Mouse (Mus musculus) midbrain, embryonic 10.5 days (tissue): ENCODE measurements around the gene Lta. TPM values are rescaled to one million over a fixed set of nuclear protein-coding genes. Genes with fewer than 3 reads are reported as not detected.

Source experiments
- DNase-seq: peaks from one replicate; pipeline ENCODE4 v3.0.0-alpha.2; 2017; ENCODE audit warnings: low spot score
- H3K27ac ChIP-seq: fragments of 300-500 bp; sonication (generic); replicated peaks from 2 replicates; pipeline ENCODE4 v1.5.1; 2016; ENCODE audit warnings: mild to moderate bottlenecking
- H3K27me3 ChIP-seq: fragments of 300-500 bp; sonication (generic); 2 replicates; pipeline ENCODE4 v1.6.1; 2016; ENCODE audit warnings: low read depth, mild to moderate bottlenecking; ENCODE audit not compliant: poor library complexity, severe bottlenecking
- H3K36me3 ChIP-seq: fragments of 300-500 bp; sonication (generic); 2 replicates; pipeline ENCODE4 v1.6.1; 2016; ENCODE audit warnings: mild to moderate bottlenecking, moderate library complexity
- H3K4me1 ChIP-seq: fragments of 300-500 bp; sonication (generic); 2 replicates; pipeline ENCODE4 v1.6.1; 2016
- H3K4me3 ChIP-seq: fragments of 300-500 bp; sonication (generic); 2 replicates; pipeline ENCODE4 v1.5.1; 2016; ENCODE audit warnings: mild to moderate bottlenecking, moderate library complexity
- H3K9me3 ChIP-seq: fragments of 300-500 bp; sonication (generic); replicated peaks from 2 replicates; pipeline ENCODE4 v1.6.1; 2016; ENCODE audit warnings: mild to moderate bottlenecking
- whole genome bisulfite sequencing: fragments of 180-500 bp; shearing (Covaris S2); methylation state at CpG from one replicate; pipeline ENCODE4 v1.1.7; 2016; 5-methylcytosine and 5-hydroxymethylcytosine counted together
- polyA plus RNA-seq: library from polyadenylated mRNA; unstranded; fragments of >200 nt; fragmentation: Nextera tagmentation; extraction: Ambion mirVana; gene quantifications from 2 replicates; pipeline ENCODE4 v1.2.1, GENCODE M21; 2016

The Lta gene
- polyA plus RNA-seq, 1 experiment from 2014 or later = not detected

DNA sequence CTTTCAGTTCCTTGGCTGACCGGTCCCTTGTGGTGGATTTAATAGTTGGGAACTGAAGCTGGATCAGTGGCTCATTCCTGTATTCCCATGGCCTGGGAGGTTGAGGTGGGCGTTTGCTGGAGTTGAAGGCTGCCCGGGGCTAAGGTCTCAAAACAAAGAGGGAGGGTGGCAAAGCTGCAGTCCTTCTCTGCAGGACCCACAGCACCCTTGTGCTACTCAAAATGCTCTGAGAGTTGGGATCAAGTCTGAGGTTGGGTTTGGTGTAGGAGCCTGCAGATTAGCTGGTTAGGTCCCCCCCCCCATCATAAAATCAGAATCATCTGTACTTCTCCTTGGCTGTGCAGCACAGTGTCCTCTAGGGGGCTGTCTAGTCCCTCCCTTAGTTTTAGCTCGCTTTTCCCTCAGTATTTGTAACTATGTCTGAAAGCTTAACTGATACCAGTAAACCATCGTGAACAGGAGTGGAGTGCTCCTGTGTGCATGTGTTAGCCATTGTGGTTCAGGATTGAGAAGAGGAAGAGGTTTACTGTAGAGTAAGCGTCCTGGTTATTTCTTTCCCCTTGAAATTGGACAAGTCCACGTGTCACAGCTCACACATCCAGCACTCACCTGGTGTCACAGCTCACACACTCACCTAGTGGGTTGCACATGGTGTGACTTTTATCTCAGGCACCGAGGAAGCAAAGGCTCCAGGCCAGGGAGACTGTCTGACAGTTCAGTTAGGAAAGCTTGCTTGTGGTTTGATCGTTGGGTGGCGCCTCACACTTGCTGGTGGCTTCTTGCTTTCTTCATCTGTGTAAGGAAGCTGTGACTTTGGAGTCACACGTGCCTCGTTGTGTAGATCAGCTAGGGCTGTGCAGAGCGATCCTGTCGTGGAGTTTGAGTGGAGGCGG, 40.8 kb upstream of the Lta start:
- 90% methylated on average over 15 of the region's 15 CpGs for WGBS
- peaks cover 81% of the 10 kb centered on the region for H3K36me3 ChIP-seq
- H3K4me3 ChIP-seq = peak overlapping the region; percentile 81; the same call in 1 of the 2 replicates
- no peak overlapping the region for H3K27ac ChIP-seq
- H3K27me3 ChIP-seq = no peaks in the 10 kb centered on the region
- no peaks in the 10 kb centered on the region for H3K9me3 ChIP-seq
- peaks cover 36% of the 10 kb centered on the region for H3K4me1 ChIP-seq
- DNase-seq = no peak

GRCm38 (mm10) chr17:35244999-35245398, 39.8 kb upstream of the Lta start:
- no peak overlapping the region for H3K27ac ChIP-seq
- H3K36me3 ChIP-seq = peaks cover 71% of the 10 kb centered on the region
- peaks cover 46% of the 10 kb centered on the region for H3K4me1 ChIP-seq
- WGBS = 92% methylated on average over 2 of the region's 2 CpGs
- H3K4me3 ChIP-seq = peak overlapping the region; percentile 81
- no peaks in the 10 kb centered on the region for H3K9me3 ChIP-seq
- DNase-seq = no peak
- no peaks in the 10 kb centered on the region for H3K27me3 ChIP-seq

GRCm38 (mm10) chr17:35243086-35243485, 37.9 kb upstream of the Lta start:
- Histone ChIP-seq H3K27ac (peak overlapping the region; percentile 98), H3K4me3 (peak overlapping the region; percentile 81), H3K4me1 (peaks cover 47% of the 10 kb centered on the region), H3K27me3 (no peaks in the 10 kb centered on the region), H3K9me3 (no peaks in the 10 kb centered on the region), H3K36me3 (peaks cover 52% of the 10 kb centered on the region)
- peak; percentile 59 for DNase-seq
- 20% methylated on average over 16 of the region's 16 CpGs for WGBS

- Histone ChIP-seq H3K9me3 (no peaks in the 10 kb centered on the region), H3K4me1 (peaks cover 47% of the 10 kb centered on the region), H3K27me3 (no peaks in the 10 kb centered on the region), H3K4me3 (peak overlapping the region; percentile 81), H3K27ac (peak overlapping the region; percentile 98), H3K36me3 (peaks cover 44% of the 10 kb centered on the region)
- DNase-seq = peak; percentile 66
- WGBS = under 1% methylated on average over 55 of the region's 55 CpGs
Measured at GRCm38 (mm10) chr17:35242015-35242941, 37.1 kb upstream of the Lta start.

DNA sequence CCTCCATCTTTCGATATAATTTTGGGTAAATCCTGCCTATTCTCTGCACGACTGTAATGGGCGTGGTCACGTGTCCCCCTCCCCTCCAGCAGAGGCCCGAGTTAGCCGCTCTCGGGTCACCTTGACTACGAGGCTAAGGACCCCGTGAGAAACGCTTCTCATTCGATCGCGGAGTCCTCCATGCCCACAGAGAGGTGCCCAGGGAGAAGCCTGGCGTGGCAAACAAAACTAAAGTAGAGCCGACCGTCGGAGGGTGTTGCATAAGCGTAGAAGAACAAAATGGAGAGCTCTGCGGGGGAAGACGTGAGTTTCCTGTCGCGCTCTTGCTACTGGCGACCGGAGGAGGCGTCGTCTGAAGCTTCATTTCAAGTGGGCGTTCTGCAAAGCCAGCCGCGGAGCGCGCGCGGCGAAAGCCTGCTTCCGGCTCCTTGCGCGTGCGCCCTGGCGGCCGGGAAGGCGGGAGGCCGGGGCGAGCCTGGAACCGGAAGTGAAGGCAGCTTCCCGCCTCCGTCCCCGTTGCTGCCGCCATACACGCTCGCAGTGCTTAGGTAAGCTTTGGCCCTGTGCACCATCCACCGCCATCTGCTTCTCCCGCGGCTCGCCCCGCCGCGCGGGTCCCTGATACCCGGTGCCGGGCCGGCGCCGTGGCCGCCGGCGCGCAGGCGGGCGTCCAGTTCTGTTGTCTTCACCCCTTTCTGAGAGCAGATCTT, 36.3 kb upstream of the Lta start, which contains the start of gene Ddx39b:
Ddx39b (plus strand) TSS at position 442 of the 710 bp plus-strand sequence.
- H3K9me3 ChIP-seq = no peaks in the 10 kb centered on the region
- peaks cover 36% of the 10 kb centered on the region for H3K36me3 ChIP-seq
- DNase-seq = peak; percentile 95
- under 1% methylated on average over 69 of the region's 69 CpGs for WGBS
- peaks cover 53% of the 10 kb centered on the region for H3K4me1 ChIP-seq
- H3K4me3 ChIP-seq = peak within 1 kb of the TSS; percentile 81
- H3K27ac ChIP-seq = peak within 1 kb of the TSS; percentile 98
- no peaks in the 10 kb centered on the region for H3K27me3 ChIP-seq

DNA sequence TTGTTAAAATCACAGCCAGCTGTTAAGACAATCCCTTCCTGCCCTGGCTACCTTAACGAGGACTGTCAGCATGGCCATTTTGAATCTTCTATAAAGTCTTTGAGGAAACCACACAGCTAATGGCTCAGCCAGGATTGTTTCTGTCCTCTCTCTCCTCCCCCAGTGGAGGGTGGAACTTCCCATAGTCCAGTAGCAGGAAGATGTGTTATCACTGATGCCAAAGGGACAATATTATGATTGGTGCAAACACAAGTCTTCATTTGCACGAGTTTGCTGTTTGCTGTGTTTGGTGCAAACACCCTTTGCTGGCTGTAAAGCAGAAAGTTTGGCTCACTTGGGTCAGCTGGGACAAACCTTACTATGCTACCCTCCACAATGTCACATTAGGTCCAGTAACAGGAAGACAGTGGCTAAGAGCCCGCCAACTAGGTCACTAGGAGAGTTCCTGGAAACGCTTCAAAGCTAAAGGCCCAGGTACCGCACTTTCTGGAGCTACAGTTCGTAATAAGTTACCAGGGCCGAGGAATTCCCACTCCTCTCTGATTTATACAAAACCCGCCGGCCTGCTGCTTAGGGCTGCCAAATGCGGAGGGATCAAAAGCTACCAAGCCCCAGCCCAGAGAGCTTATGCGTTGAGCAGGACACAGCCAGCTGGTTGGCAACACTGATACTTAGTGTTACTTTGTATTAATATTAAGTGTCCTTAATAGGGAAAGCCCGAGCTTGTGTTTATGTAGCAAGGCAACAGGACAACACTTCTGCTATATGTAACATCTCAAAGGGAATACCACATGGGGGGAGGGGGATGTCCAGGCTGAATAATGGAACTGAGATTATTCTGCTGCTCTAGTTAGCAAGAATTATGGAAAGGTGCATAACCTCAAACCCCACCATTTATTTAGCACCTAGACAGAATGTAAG, 35.5 kb upstream of the Lta start:
- no peaks in the 10 kb centered on the region for H3K9me3 ChIP-seq
- WGBS = 35% methylated on average over 12 of the region's 12 CpGs
- H3K36me3 ChIP-seq = peaks cover 28% of the 10 kb centered on the region
- H3K27me3 ChIP-seq = no peaks in the 10 kb centered on the region
- peak overlapping the region; percentile 98 for H3K27ac ChIP-seq
- peak overlapping the region; percentile 81 for H3K4me3 ChIP-seq
- no peak for DNase-seq
- H3K4me1 ChIP-seq = peaks cover 47% of the 10 kb centered on the region

DNA sequence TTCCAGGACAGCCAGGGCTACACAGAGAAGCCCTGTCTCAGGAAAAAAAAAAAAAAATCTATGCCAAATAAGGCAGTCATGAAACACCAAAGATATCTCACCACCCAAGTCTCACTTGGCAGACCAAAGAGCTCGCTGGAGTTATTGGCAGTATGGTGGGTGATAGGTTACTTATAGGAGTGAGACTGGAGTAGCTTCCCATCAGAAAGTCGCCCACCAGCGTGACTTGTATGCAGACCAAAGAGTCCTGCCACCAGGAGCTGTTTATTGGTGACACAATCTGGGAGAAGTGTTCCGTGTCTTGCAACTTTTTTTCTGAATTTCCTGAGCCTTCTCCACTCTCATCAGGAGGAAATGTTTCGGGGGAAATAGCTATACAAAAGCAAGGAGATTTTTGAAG, 34.5 kb upstream of the Lta start:
- H3K27ac ChIP-seq = no peak overlapping the region
- no peaks in the 10 kb centered on the region for H3K9me3 ChIP-seq
- peaks cover 18% of the 10 kb centered on the region for H3K36me3 ChIP-seq
- H3K4me1 ChIP-seq = peaks cover 41% of the 10 kb centered on the region
- no peak for DNase-seq
- 89% methylated on average over 5 of the region's 5 CpGs for WGBS
- no peaks in the 10 kb centered on the region for H3K27me3 ChIP-seq
- 0 out of 2 replicates have a peak overlapping the region, but pooled peaks have one; percentile 81 for H3K4me3 ChIP-seq

GRCm38 (mm10) chr17:35237504-35237903, 32.4 kb upstream of the Lta start:
- Histone ChIP-seq H3K27me3 (no peaks in the 10 kb centered on the region), H3K36me3 (peaks cover 15% of the 10 kb centered on the region), H3K4me3 (0 out of 2 replicates have a peak overlapping the region, but pooled peaks have one; percentile 9), H3K9me3 (no peaks in the 10 kb centered on the region), H3K27ac (no peak overlapping the region), H3K4me1 (peaks cover 37% of the 10 kb centered on the region)
- DNase-seq = no peak
- 91% methylated on average over 12 of the region's 12 CpGs for WGBS

DNA sequence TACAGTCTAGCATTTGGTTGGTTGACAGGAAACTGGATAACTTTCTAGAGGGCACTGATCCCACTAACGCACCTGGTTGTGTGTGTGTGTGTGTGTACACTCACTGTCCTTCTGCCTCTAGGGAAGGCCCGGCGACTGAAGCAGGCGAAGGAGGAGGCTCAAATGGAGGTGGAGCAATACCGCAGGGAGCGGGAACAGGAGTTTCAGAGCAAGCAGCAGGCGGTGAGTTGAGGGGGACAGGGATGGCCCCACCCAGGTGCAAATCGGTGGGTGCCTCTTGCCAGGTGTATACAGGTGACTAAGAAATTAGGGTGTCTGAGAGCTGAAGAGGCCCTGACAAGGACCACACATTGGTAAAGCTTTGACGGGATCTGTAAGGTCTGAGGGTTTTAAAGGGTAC, 31.8 kb upstream of the Lta start:
- Histone ChIP-seq H3K9me3 (no peaks in the 10 kb centered on the region), H3K4me1 (peaks cover 41% of the 10 kb centered on the region), H3K36me3 (peaks cover 15% of the 10 kb centered on the region), H3K4me3 (peak overlapping the region; percentile 78; the same call in 1 of the 2 replicates), H3K27ac (no peak overlapping the region), H3K27me3 (no peaks in the 10 kb centered on the region)
- no peak for DNase-seq
- WGBS = 79% methylated on average over 9 of the region's 9 CpGs

DNA sequence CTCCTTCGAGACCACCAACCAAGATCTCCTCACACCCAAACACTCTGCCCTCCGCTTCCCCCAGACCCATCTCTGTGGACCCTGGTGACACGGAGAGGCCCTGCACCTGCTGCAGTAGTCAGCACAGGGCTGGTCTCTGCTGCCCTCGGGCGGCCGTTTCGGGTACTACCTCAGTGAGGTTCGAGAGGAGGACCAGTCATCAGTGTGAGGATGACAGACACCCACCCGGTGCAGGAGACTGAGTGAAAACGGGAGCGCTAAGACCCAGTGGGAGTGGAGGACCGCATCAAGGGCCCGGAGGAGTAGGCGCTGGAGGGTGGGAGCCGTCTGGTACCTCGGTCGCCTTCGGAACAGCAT, 31.2 kb upstream of the Lta start:
- H3K4me1 ChIP-seq = peaks cover 45% of the 10 kb centered on the region
- 2% methylated on average over 18 of the region's 18 CpGs for WGBS
- H3K27me3 ChIP-seq = no peaks in the 10 kb centered on the region

DNA sequence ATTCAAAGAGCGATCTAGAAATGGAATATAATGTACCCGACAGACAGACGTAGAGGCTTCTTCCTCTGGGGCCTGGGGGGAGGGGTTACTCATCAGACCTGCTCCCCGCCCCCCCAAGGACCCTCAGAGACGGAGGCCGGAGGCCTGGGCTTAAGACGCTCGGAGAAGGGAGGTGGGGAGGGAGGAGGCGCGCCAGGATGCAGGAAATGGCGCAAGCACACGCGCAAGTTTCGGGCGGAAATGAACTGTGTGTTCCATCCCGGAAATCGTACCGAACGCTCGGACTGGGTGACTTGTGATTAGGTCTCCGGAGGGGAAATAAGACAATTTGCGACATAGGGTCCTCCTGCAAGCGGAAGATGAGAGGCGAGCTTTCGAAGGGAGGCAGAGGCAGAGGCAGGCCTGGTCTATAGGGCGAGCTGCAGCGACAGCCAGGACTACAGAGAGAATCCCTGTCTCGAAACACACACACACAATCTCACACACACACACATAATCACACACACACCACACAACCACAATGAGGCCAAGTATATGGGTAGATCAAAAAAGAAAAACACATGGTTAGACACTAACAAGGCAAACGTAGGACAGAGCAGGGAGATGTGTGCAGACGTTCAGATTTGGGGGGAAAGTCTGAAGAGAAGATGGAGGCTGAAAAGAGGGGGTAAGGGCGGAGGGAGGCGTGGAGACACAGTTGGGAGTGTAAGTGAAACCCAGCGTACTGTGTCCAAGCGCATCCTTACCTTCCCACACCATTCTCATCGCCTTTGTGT, 30.7 kb upstream of the Lta start, which contains the start of gene Nfkbil1:
Nfkbil1 (minus strand) TSS at position 179 of the 776 bp plus-strand sequence.
- Histone ChIP-seq H3K4me3 (peak within 1 kb of the TSS; percentile 78), H3K27me3 (no peaks in the 10 kb centered on the region), H3K27ac (peak within 1 kb of the TSS; percentile 96), H3K9me3 (no peaks in the 10 kb centered on the region), H3K4me1 (peaks cover 42% of the 10 kb centered on the region), H3K36me3 (peaks cover 22% of the 10 kb centered on the region)
- WGBS = under 1% methylated on average over 35 of the region's 35 CpGs
- peak; percentile 90 for DNase-seq

More for the DNA sequence above, 31.2 kb upstream of the Lta start:
- peak; percentile 96 for DNase-seq
- H3K27ac ChIP-seq = peak overlapping the region; percentile 96
- H3K4me3 ChIP-seq = peak overlapping the region; percentile 78
- H3K9me3 ChIP-seq = no peaks in the 10 kb centered on the region
- H3K36me3 ChIP-seq = peaks cover 16% of the 10 kb centered on the region
